Mouse (Mus musculus) kidney, embryonic 14.5 days (tissue): ENCODE results near the gene Ccl2. TPM values are rescaled to one million over a fixed set of nuclear protein-coding genes. Genes with fewer than 3 reads are reported as not detected.

Experiments used
- ATAC-seq: fragments of 200-750 bp; cut with Nextera tagmentation; 2 replicates; pipeline ENCODE4 v1.8.0; 2017; ENCODE audit warnings: moderate number of reproducible peaks, mild to moderate bottlenecking, moderate TSS enrichment, moderate library complexity; ENCODE audit not compliant: low FRiP score, low TSS enrichment
- H3K27ac ChIP-seq: fragments of 300-500 bp; sonication (generic); 2 replicates; pipeline ENCODE4 v1.5.1; 2014; ENCODE audit warnings: low read depth, mild to moderate bottlenecking, low read length, moderate library complexity, mixed read lengths
- H3K27me3 ChIP-seq: fragments of 300-500 bp; sonication (generic); 2 replicates; pipeline ENCODE4 v1.6.1; 2014; ENCODE audit warnings: mild to moderate bottlenecking, low read length; ENCODE audit not compliant: control insufficient read depth, insufficient read depth
- H3K36me3 ChIP-seq: fragments of 300-500 bp; sonication (generic); 2 replicates; pipeline ENCODE4 v1.6.1; 2014; ENCODE audit warnings: low read length, mixed read lengths; ENCODE audit not compliant: control insufficient read depth, insufficient read depth
- H3K4me1 ChIP-seq: fragments of 300-500 bp; sonication (generic); 2 replicates; pipeline ENCODE4 v1.6.1; 2014; ENCODE audit warnings: low read length, mixed read lengths; ENCODE audit not compliant: control insufficient read depth, insufficient read depth
- H3K4me2 ChIP-seq: fragments of 300-500 bp; sonication (generic); replicated peaks from 2 replicates; pipeline ENCODE4 v1.6.1; 2014; ENCODE audit warnings: low read depth, mild to moderate bottlenecking, low read length
- H3K4me3 ChIP-seq: fragments of 300-500 bp; sonication (generic); 2 replicates; pipeline ENCODE4 v1.5.1; 2014; ENCODE audit warnings: mild to moderate bottlenecking, low read length
- H3K9ac ChIP-seq: fragments of 300-500 bp; sonication (generic); 2 replicates; pipeline ENCODE4 v1.6.1; 2014; ENCODE audit warnings: low read depth, mild to moderate bottlenecking, low read length, moderate library complexity
- H3K9me3 ChIP-seq: fragments of 300-500 bp; sonication (generic); 2 replicates; pipeline ENCODE4 v1.6.1; 2016; ENCODE audit warnings: low read length; ENCODE audit not compliant: control insufficient read depth
- WGBS: fragments of 180-500 bp; shearing (Covaris S2); extraction: QIAGEN DNeasy Blood & Tissue Kit; methylation state at CpG from one replicate; pipeline ENCODE4 v1.1.7; 2014; 5-methylcytosine and 5-hydroxymethylcytosine counted together
- polyA plus RNA-seq: library from polyadenylated mRNA; unstranded; fragments of >200 nt; fragmentation: Nextera tagmentation; extraction: Ambion mirVana; gene quantifications from 2 replicates; pipeline ENCODE4 v1.2.1, GENCODE M21; 2014

Ccl2 gene
- polyA plus RNA-seq, 1 experiment from 2014 or later, result 0.92 TPM

DNA sequence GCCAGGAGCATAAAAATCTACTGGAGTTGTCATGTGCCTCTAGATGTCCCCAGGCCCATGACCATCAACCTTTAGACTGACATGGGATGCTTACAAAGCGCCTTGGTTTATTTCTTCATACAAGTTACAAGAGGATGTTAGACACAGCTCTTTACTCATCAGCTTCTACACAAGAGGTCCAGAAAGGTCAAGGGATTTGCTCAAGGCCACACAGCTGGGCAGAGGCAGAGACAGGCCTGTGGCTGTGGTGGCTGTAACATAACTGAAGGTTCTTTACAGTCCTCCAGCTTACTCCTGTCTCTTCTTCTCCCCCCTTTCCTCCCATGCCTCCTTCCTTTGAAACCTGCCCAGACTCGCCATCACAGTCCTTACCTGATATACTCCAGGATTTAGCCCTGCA lies 5.2 kb upstream of the Ccl2 start:
- Histone ChIP-seq H3K4me3 (no peak overlapping the region), H3K4me2 (no peak overlapping the region), H3K9me3 (no peaks in the 10 kb centered on the region), H3K27ac (no peak overlapping the region), H3K27me3 (no peaks in the 10 kb centered on the region), H3K9ac (no peak overlapping the region), H3K4me1 (no peaks in the 10 kb centered on the region; the same call in 1 of the 2 replicates), H3K36me3 (no peaks in the 10 kb centered on the region)
- no peak for ATAC-seq
- WGBS, result 75% methylated on average over 2 of the region's 2 CpGs

DNA sequence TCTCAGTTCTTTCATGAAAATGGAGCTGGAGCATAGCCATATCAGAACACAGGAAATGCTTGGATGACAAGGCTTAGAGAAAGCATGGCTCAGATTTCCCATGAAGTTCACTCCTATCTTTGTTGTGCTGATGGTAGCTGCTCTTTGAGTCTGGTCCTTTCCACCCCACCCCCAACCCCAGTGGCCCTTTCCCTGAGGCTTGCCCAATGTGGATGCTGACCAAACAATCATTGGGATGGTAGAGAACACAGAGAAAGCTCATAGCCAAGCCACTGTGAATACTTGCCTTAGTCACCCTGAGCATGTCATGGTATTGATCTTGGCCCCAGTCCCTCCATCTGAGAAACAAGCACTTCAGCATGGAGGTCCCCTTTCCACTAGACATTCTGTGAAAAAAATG lies 3.2 kb upstream of the Ccl2 start:
- Histone ChIP-seq H3K4me3 (no peak overlapping the region), H3K27ac (peak overlapping the region; percentile 57; the same call in 1 of the 2 replicates), H3K4me1 (no peaks in the 10 kb centered on the region; the same call in 1 of the 2 replicates), H3K4me2 (no peak overlapping the region), H3K36me3 (no peaks in the 10 kb centered on the region), H3K9me3 (no peaks in the 10 kb centered on the region), H3K9ac (no peak overlapping the region), H3K27me3 (no peaks in the 10 kb centered on the region)
- ATAC-seq, result no peak

DNA sequence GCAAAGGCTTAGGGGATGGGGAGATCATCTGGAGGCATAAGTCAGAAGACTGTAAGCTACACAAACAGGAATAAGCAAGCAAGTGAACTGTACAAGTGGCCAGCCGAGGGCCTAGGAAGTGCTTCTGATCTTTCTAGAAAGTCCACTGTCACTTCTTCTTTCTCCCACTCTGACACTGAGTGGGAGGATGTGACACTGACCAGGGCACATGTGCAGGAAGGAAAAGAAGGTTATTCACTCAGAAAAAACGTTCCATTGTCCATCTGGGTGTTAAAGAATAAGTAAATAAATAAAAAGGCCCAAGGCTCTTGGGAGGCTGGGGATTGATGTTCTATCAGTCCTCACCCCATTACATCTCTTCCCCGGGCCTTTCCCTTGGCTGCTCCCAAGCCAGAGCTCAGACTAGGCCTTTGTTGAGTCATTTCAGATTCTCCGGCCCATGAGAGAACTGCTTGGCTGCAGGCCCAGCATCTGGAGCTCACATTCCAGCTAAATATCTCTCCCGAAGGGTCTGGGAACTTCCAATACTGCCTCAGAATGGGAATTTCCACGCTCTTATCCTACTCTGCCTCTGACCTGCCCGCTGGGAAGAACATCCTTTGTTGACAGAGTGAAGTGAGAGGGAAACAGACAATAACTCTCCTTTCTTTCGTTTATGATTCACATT lies 2.6 kb upstream of the Ccl2 start:
- no peaks in the 10 kb centered on the region for H3K9me3 ChIP-seq
- H3K4me1 ChIP-seq, result no peaks in the 10 kb centered on the region; the same call in 1 of the 2 replicates
- WGBS, result 42% methylated on average over 8 of the region's 8 CpGs
- H3K36me3 ChIP-seq, result no peaks in the 10 kb centered on the region
- peak; percentile 57; the same call in 1 of the 2 replicates for ATAC-seq
- H3K4me3 ChIP-seq, result no peak overlapping the region
- H3K27ac ChIP-seq, result peak overlapping the region; percentile 57; the same call in 1 of the 2 replicates
- H3K27me3 ChIP-seq, result no peaks in the 10 kb centered on the region
- no peak overlapping the region for H3K4me2 ChIP-seq
- H3K9ac ChIP-seq, result no peak overlapping the region

DNA sequence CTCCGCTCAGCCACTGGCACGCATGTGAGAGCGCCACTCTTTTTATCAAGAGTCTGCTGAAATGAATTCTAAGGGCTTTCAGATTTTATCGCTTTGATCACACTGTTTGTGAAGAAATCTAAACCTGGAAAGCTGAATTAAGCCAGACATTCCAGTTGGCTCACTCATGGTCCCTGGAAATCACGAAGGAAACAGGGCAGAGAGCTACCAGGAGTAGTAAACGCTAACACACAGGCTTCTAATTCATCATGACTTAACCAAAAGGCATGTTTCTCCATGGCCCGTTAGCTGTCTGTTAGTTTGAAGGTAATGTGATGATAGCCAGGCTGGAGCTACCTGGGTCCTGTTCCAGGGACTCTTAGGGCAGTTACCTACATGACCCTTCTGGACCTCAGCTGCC lies 925 bp upstream of the Ccl2 start:
- WGBS, result 87% methylated on average over 7 of the region's 7 CpGs
- Histone ChIP-seq H3K4me3 (no peak overlapping the region), H3K9ac (no peak overlapping the region), H3K4me1 (no peaks in the 10 kb centered on the region; the same call in 1 of the 2 replicates), H3K27me3 (no peaks in the 10 kb centered on the region), H3K36me3 (no peaks in the 10 kb centered on the region), H3K27ac (no peak overlapping the region), H3K9me3 (no peaks in the 10 kb centered on the region), H3K4me2 (no peak overlapping the region)
- ATAC-seq, result no peak

DNA sequence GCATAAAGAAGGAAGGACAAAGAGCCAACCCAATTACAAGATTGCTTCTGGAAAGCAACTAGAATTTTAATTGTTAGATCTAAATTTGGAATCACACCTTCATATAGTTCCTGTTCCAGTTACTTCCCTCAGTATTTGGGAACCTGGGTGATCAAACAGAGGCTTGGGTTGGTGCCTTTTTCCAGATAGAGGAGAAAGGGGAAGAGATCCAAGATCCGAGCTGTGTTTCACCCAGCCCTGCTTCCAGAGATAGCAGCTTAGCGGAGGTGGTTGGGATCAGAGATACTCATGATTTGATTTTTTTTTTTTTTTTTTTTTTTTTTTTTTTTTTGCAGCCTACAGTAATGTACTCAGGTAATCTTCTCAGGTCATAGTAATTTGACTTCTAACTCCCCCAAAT lies 486 bp downstream of the Ccl2 start:
- Histone ChIP-seq H3K4me2 (no peak overlapping the region), H3K9me3 (no peaks in the 10 kb centered on the region), H3K36me3 (no peaks in the 10 kb centered on the region), H3K27ac (no peak overlapping the region), H3K27me3 (no peaks in the 10 kb centered on the region), H3K4me1 (no peaks in the 10 kb centered on the region; the same call in 1 of the 2 replicates), H3K9ac (no peak overlapping the region), H3K4me3 (no peak overlapping the region)
- WGBS, result 93% methylated on average over 2 of the region's 2 CpGs
- ATAC-seq, result no peak

DNA sequence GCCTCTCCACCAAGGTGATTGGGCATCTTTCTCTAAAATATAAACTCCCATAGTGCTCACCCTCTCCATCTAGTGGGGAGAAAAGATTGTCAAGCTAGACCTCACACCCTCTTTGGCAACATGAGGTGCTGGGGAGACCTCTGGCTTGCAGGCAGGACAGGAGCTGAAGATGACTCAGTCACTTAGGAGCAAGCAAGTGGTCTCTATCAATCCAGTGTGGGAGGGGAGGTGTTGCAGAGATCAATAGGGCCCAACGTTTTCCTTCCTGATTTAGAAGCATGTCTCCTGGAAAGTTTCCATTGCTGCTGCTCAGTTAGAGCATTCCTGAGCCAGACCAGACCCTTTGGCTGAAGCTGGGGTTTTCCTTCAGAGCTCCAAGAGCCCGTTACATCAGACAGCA lies 3.2 kb downstream of the Ccl2 start, which contains the start of gene Gm17268:
Gene Gm17268, minus strand, starts transcription at position 28 of the 400 bp plus-strand sequence.
- no peaks in the 10 kb centered on the region for H3K4me1 ChIP-seq
- ATAC-seq, result no peak
- no peaks in the 10 kb centered on the region for H3K9me3 ChIP-seq
- no peak within 1 kb of the TSS for H3K4me2 ChIP-seq
- H3K27ac ChIP-seq, result no peak within 1 kb of the TSS
- H3K36me3 ChIP-seq, result no peaks in the 10 kb centered on the region
- H3K27me3 ChIP-seq, result no peaks in the 10 kb centered on the region
- no peak within 1 kb of the TSS for H3K9ac ChIP-seq
- WGBS, result 18% methylated on average over 2 of the region's 2 CpGs
- no peak within 1 kb of the TSS for H3K4me3 ChIP-seq

DNA sequence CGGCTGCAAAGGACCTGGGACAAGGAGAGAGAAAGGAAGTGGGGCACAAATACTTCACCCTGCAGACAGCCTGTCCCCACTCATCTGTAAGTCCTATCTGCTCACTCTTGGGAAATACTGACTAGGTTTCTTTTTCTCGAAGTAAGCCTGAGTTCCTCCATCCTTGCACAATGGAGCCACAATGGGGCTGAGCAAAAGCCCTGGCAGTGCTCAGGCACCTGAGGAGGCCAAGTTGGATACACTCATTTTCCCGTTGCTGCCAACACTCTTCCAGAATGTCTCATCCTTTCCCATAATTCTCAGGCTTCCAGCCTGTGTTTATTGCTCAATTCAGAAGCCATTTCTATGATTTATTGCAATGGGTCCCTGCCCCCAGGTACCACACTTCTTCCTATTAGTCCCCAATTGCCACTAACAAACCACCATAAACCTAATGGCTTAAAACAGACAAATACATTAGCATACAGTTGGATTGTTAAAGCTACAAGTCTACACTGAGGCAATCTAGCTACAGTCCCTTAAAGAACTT lies 3.8 kb downstream of the Ccl2 start:
- H3K9me3 ChIP-seq, result no peaks in the 10 kb centered on the region
- H3K4me2 ChIP-seq, result no peak overlapping the region
- H3K27ac ChIP-seq, result no peak overlapping the region
- WGBS, result 52% methylated on average over 3 of the region's 3 CpGs
- H3K36me3 ChIP-seq, result no peaks in the 10 kb centered on the region
- H3K4me3 ChIP-seq, result no peak overlapping the region
- no peak overlapping the region for H3K9ac ChIP-seq
- no peaks in the 10 kb centered on the region for H3K27me3 ChIP-seq
- no peaks in the 10 kb centered on the region for H3K4me1 ChIP-seq
- no peak for ATAC-seq

DNA sequence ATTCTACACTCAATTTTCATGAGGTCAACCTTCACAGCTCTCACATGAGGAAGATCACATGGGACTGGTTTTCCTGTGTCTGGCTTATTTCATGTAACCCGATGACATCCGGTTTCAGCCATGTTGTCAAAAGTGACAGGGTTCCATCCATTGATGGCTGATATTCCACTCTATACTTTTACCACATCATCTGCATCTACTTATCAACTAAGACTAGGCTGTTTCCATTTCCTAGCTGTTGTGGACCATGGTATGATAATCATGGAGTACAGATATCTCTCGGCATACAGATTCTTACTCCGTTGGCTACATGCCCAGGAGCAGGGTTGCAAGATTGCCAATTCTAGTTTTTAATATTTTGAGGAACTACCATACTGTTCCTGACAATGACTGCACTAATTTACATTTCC lies 6.3 kb downstream of the Ccl2 start:
- H3K4me3 ChIP-seq, result no peak overlapping the region
- H3K9ac ChIP-seq, result no peak overlapping the region
- no peaks in the 10 kb centered on the region for H3K4me1 ChIP-seq
- no peak for ATAC-seq
- no peaks in the 10 kb centered on the region for H3K27me3 ChIP-seq
- 88% methylated on average over 4 of the region's 4 CpGs for WGBS
- H3K36me3 ChIP-seq, result no peaks in the 10 kb centered on the region
- H3K27ac ChIP-seq, result no peak overlapping the region
- no peak overlapping the region for H3K4me2 ChIP-seq
- H3K9me3 ChIP-seq, result no peaks in the 10 kb centered on the region

DNA sequence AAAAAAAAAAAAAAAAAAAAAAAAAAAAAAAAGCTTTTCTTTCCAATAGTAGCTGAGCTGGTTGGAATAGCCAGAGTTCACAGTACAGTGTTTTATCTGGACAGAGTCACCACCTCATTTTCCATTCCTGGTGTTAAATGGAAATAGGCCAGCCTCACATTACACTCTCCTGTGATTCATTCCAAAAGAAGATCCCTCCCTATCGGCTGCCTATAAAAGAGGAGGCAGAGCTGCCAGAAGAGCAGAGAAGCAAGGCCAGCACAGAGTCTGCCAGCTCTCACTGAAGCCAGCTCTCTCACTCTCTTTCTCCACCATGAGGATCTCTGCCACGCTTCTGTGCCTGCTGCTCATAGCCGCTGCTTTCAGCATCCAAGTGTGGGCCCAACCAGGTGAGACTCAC lies 10.1 kb downstream of the Ccl2 start, which contains the start of gene Ccl7:
Gene Ccl7, plus strand, starts transcription at position 242 of the 400 bp plus-strand sequence.
- Histone ChIP-seq H3K27me3 (no peaks in the 10 kb centered on the region), H3K4me3 (no peak within 1 kb of the TSS), H3K4me2 (no peak within 1 kb of the TSS), H3K36me3 (no peaks in the 10 kb centered on the region), H3K4me1 (no peaks in the 10 kb centered on the region), H3K9ac (no peak within 1 kb of the TSS), H3K9me3 (no peaks in the 10 kb centered on the region), H3K27ac (0 out of 2 replicates have a peak within 1 kb of the TSS, but pooled peaks have one; percentile 18)
- 78% methylated on average over 3 of the region's 3 CpGs for WGBS
- no peak for ATAC-seq
